Mouse (Mus musculus) stomach, postnatal 0 days (tissue): ENCODE measurements around the gene Skil.

Experiments used
- CTCF ChIP-seq: IDR thresholded peaks from 2 replicates; pipeline ENCODE4 v1.5.1; 2016; ENCODE audit warnings: antibody characterized with exemption, low read depth, mild to moderate bottlenecking, moderate library complexity
- EP300 ChIP-seq: optimal IDR thresholded peaks from 2 replicates; pipeline ENCODE3; 2016; ENCODE audit warnings: antibody characterized with exemption

DNA sequence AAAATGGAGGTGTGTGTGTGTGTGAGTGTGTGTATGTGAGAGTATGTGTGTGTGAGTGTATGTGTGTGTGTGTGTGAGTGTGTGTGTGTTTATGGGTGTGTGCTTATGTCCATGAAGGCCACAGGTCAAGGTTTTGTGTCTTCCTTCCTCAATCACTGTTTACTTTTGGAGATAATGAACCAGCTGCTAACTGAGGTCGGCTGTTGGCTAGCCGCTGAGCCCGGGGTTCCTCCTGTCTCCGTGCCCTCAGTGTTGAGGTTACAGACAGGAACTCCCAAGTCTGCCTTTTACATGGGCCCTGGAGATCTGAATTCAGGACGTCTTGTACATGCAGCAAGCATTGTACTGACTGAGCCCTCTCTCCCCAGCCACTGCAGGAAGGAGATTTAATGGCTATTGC is 38.8 kb downstream of the Skil start:
- no peak for TF ChIP-seq CTCF
- TF ChIP-seq EP300, result no peak
